Mouse (Mus musculus): ENCODE data around the gene Zfp536. TPM values are rescaled to one million over a fixed set of nuclear protein-coding genes. Genes with fewer than 3 reads are reported as not detected.

Gene Zfp536
- polyA plus RNA-seq (2015; fragmentation: Nextera tagmentation; extraction: Ambion mirVana), result 27.9 and 34.5 TPM in 2 replicates

- peak within 1 kb of the TSS; percentile 98 for H3K4me2 ChIP-seq
- no peaks in the 10 kb centered on the region for H3K9me3 ChIP-seq (replicated peaks)
- WGBS, result under 1% methylated on average over 27 of the region's 27 CpGs
- ATAC-seq (ENCODE audit: low FRiP score), result no peak
- H3K4me1 ChIP-seq, result peaks cover 43% of the 10 kb centered on the region
- H3K4me3 ChIP-seq (replicated peaks), result peak within 1 kb of the TSS; percentile 66
- no peaks in the 10 kb centered on the region for H3K36me3 ChIP-seq
- H3K9ac ChIP-seq (replicated peaks), result peak within 1 kb of the TSS; percentile 73
- peaks cover 4% of the 10 kb centered on the region; the same call in 1 of the 2 replicates for H3K27me3 ChIP-seq (replicated peaks)
- peak within 1 kb of the TSS; percentile 86 for H3K27ac ChIP-seq (replicated peaks)
Observed at GRCm38 (mm10) chr7:37773312-37773702, at the start of gene Zfp536. Zfp536 (minus strand) TSS chr7:37773641.

- H3K27ac ChIP-seq (replicated peaks), result no peak overlapping the region
- H3K4me2 ChIP-seq, result no peak overlapping the region
- ATAC-seq (ENCODE audit: low FRiP score), result no peak
- no peak overlapping the region for H3K4me3 ChIP-seq (replicated peaks)
- H3K36me3 ChIP-seq, result no peaks in the 10 kb centered on the region
- H3K4me1 ChIP-seq, result no peaks in the 10 kb centered on the region
- H3K9me3 ChIP-seq (replicated peaks), result no peaks in the 10 kb centered on the region
- WGBS, result 84% methylated on average over 11 of the region's 11 CpGs
- no peak overlapping the region for H3K9ac ChIP-seq (replicated peaks)
- no peaks in the 10 kb centered on the region for H3K27me3 ChIP-seq (replicated peaks)
Observed at GRCm38 (mm10) chr7:37820670-37821301, 47.3 kb upstream of the Zfp536 start.

- 89% methylated on average over 8 of the region's 8 CpGs for WGBS
- no peaks in the 10 kb centered on the region for H3K9me3 ChIP-seq (replicated peaks)
- no peak for ATAC-seq (ENCODE audit: low FRiP score)
- H3K9ac ChIP-seq (replicated peaks), result no peak overlapping the region
- H3K27ac ChIP-seq (replicated peaks), result no peak overlapping the region
- H3K27me3 ChIP-seq (replicated peaks), result no peaks in the 10 kb centered on the region
- no peaks in the 10 kb centered on the region for H3K4me1 ChIP-seq
- H3K36me3 ChIP-seq, result no peaks in the 10 kb centered on the region
- H3K4me2 ChIP-seq, result no peak overlapping the region
- no peak overlapping the region for H3K4me3 ChIP-seq (replicated peaks)
Observed at GRCm38 (mm10) chr7:37818631-37819340, 45.3 kb upstream of the Zfp536 start.

GRCm38 (mm10) chr7:37816901-37817300 lies 43.5 kb upstream of the Zfp536 start:
- WGBS, result 89% methylated on average over 7 of the region's 7 CpGs
- no peak for ATAC-seq (ENCODE audit: low FRiP score)
- no peaks in the 10 kb centered on the region for H3K9me3 ChIP-seq (replicated peaks)
- no peak overlapping the region for H3K9ac ChIP-seq (replicated peaks)
- H3K4me3 ChIP-seq (replicated peaks), result no peak overlapping the region
- no peaks in the 10 kb centered on the region for H3K27me3 ChIP-seq (replicated peaks)
- no peaks in the 10 kb centered on the region for H3K36me3 ChIP-seq
- H3K4me2 ChIP-seq, result no peak overlapping the region
- H3K27ac ChIP-seq (replicated peaks), result no peak overlapping the region
- H3K4me1 ChIP-seq, result no peaks in the 10 kb centered on the region

GRCm38 (mm10) chr7:37814844-37815406 lies 41.5 kb upstream of the Zfp536 start:
- Histone ChIP-seq H3K4me2 (no peak overlapping the region), H3K27me3 (replicated peaks) (no peaks in the 10 kb centered on the region), H3K27ac (replicated peaks) (no peak overlapping the region), H3K9ac (replicated peaks) (no peak overlapping the region), H3K4me1 (no peaks in the 10 kb centered on the region), H3K9me3 (replicated peaks) (no peaks in the 10 kb centered on the region), H3K4me3 (replicated peaks) (no peak overlapping the region), H3K36me3 (no peaks in the 10 kb centered on the region)
- WGBS, result 59% methylated on average over 8 of the region's 8 CpGs
- no peak for ATAC-seq (ENCODE audit: low FRiP score)

GRCm38 (mm10) chr7:37813676-37814075 lies 40.2 kb upstream of the Zfp536 start:
- 80% methylated on average over 10 of the region's 10 CpGs for WGBS
- ATAC-seq (ENCODE audit: low FRiP score), result no peak

GRCm38 (mm10) chr7:37809908-37810307 lies 36.5 kb upstream of the Zfp536 start:
- ATAC-seq (ENCODE audit: low FRiP score), result no peak
- Histone ChIP-seq H3K4me2 (no peak overlapping the region), H3K9me3 (replicated peaks) (no peaks in the 10 kb centered on the region), H3K9ac (replicated peaks) (no peak overlapping the region), H3K4me3 (replicated peaks) (no peak overlapping the region), H3K4me1 (no peaks in the 10 kb centered on the region), H3K36me3 (no peaks in the 10 kb centered on the region), H3K27me3 (replicated peaks) (no peaks in the 10 kb centered on the region), H3K27ac (replicated peaks) (no peak overlapping the region)
- WGBS, result 92% methylated on average over 5 of the region's 5 CpGs

More at GRCm38 (mm10) chr7:37813676-37814075, 40.2 kb upstream of the Zfp536 start:
- H3K9ac ChIP-seq (replicated peaks), result no peak overlapping the region
- no peak overlapping the region for H3K4me2 ChIP-seq
- H3K36me3 ChIP-seq, result no peaks in the 10 kb centered on the region
- no peaks in the 10 kb centered on the region for H3K4me1 ChIP-seq
- H3K9me3 ChIP-seq (replicated peaks), result no peaks in the 10 kb centered on the region
- H3K27ac ChIP-seq (replicated peaks), result no peak overlapping the region
- no peak overlapping the region for H3K4me3 ChIP-seq (replicated peaks)
- no peaks in the 10 kb centered on the region for H3K27me3 ChIP-seq (replicated peaks)

- Histone ChIP-seq H3K4me1 (no peaks in the 10 kb centered on the region), H3K27me3 (replicated peaks) (no peaks in the 10 kb centered on the region), H3K4me3 (replicated peaks) (no peak overlapping the region), H3K27ac (replicated peaks) (no peak overlapping the region), H3K9ac (replicated peaks) (no peak overlapping the region), H3K9me3 (replicated peaks) (no peaks in the 10 kb centered on the region), H3K4me2 (no peak overlapping the region), H3K36me3 (no peaks in the 10 kb centered on the region)
- no peak for ATAC-seq (ENCODE audit: low FRiP score)
- 94% methylated on average over 4 of the region's 4 CpGs for WGBS
Observed at GRCm38 (mm10) chr7:37809001-37809400, 35.6 kb upstream of the Zfp536 start.

GRCm38 (mm10) chr7:37801160-37801559 lies 27.7 kb upstream of the Zfp536 start:
- 79% methylated on average over 3 of the region's 3 CpGs for WGBS
- H3K9me3 ChIP-seq (replicated peaks), result no peaks in the 10 kb centered on the region
- no peaks in the 10 kb centered on the region for H3K27me3 ChIP-seq (replicated peaks)
- no peak overlapping the region for H3K4me3 ChIP-seq (replicated peaks)
- ATAC-seq (ENCODE audit: low FRiP score), result no peak
- no peak overlapping the region for H3K27ac ChIP-seq (replicated peaks)
- no peaks in the 10 kb centered on the region for H3K4me1 ChIP-seq
- H3K9ac ChIP-seq (replicated peaks), result no peak overlapping the region
- no peak overlapping the region for H3K4me2 ChIP-seq
- no peaks in the 10 kb centered on the region for H3K36me3 ChIP-seq

GRCm38 (mm10) chr7:37788721-37789120 lies 15.3 kb upstream of the Zfp536 start:
- H3K9ac ChIP-seq (replicated peaks), result no peak overlapping the region
- no peak for ATAC-seq (ENCODE audit: low FRiP score)
- no peaks in the 10 kb centered on the region for H3K9me3 ChIP-seq (replicated peaks)
- no peaks in the 10 kb centered on the region for H3K27me3 ChIP-seq (replicated peaks)
- no peak overlapping the region for H3K4me2 ChIP-seq
- no peak overlapping the region for H3K27ac ChIP-seq (replicated peaks)
- whole genome bisulfite sequencing, result 57% methylated on average over 4 of the region's 4 CpGs
- no peak overlapping the region for H3K4me3 ChIP-seq (replicated peaks)
- peaks cover 6% of the 10 kb centered on the region for H3K4me1 ChIP-seq
- no peaks in the 10 kb centered on the region for H3K36me3 ChIP-seq

GRCm38 (mm10) chr7:37775502-37775901 lies 2.1 kb upstream of the Zfp536 start:
- Histone ChIP-seq H3K36me3 (no peaks in the 10 kb centered on the region), H3K4me1 (peaks cover 21% of the 10 kb centered on the region), H3K4me2 (no peak overlapping the region), H3K27me3 (replicated peaks) (peaks cover 4% of the 10 kb centered on the region; the same call in 1 of the 2 replicates), H3K4me3 (replicated peaks) (no peak overlapping the region), H3K9ac (replicated peaks) (no peak overlapping the region), H3K27ac (replicated peaks) (no peak overlapping the region), H3K9me3 (replicated peaks) (no peaks in the 10 kb centered on the region)
- WGBS, result 6% methylated on average over 15 of the region's 15 CpGs
- no peak for ATAC-seq (ENCODE audit: low FRiP score)

GRCm38 (mm10) chr7:37774463-37774970 lies 1.1 kb upstream of the Zfp536 start:
- Histone ChIP-seq H3K4me1 (peaks cover 31% of the 10 kb centered on the region), H3K9ac (replicated peaks) (no peak overlapping the region), H3K27me3 (replicated peaks) (peaks cover 4% of the 10 kb centered on the region; the same call in 1 of the 2 replicates), H3K4me3 (replicated peaks) (no peak overlapping the region), H3K27ac (replicated peaks) (no peak overlapping the region), H3K4me2 (no peak overlapping the region), H3K9me3 (replicated peaks) (no peaks in the 10 kb centered on the region), H3K36me3 (no peaks in the 10 kb centered on the region)
- ATAC-seq (ENCODE audit: low FRiP score), result no peak
- WGBS, result 32% methylated on average over 11 of the region's 11 CpGs
